Mouse (Mus musculus) heart, adult 9 months (tissue): ENCODE results near the gene 4933402D24Rik.

Experiments used
- DNase-seq, 2 experiments: peaks; one replicate each; pipeline ENCODE4 v3.0.0; 2022; ENCODE audit warnings: low spot score in 2 of 2

Gene 4933402D24Rik

GRCm38 (mm10) chr1:63769167-63769566 is at the start of gene 4933402D24Rik:
4933402D24Rik (minus strand) TSS chr1:63769267.
- DNase-seq = no peak

DNA sequence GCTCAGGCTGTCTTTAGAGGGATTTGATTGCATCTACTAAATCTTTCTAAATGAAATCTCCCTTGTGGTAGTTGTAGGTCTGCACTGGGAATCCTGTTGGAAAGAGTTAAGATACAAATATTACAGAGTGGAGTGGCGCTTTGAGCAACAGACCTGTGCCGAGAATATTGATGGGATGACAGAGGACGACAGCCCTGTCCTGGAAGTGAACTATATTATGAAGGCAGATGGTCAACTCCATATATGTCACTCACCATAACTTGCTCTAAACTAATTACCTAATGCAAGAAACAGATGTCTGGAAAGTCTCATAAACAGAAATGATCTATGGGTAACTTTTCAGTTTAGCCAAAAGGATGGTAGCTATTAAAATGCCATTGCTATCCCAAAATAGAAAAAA is 39.5 kb upstream of the 4933402D24Rik start:
- DNase-seq = no peak

- no peak for DNase-seq
Measured at GRCm38 (mm10) chr1:63805095-63805494, 36.0 kb upstream of the 4933402D24Rik start.

- DNase-seq = no peak
Measured at GRCm38 (mm10) chr1:63794326-63794725, 25.3 kb upstream of the 4933402D24Rik start.

GRCm38 (mm10) chr1:63776902-63777630 is 8.0 kb upstream of the 4933402D24Rik start:
- no peak for DNase-seq

DNA sequence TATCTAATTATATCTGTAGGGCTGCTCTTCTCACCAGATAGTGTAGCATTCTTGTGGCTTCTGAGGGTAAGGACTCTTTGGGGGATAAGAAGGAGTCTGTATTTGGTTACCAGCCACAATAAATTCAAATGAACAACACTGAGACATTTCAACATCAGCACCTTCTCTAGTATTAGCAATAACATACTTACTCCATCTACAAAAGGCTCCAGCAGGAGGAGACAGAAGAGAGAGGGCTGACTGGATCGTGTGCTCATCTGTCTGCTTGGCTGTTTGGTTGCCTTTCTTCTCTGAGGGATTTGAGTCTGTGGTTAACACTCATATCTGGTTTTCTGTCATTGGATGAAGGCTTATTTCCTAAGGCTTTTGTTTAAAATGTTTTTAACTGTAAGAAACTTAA is 7.3 kb upstream of the 4933402D24Rik start:
- no peak for DNase-seq

GRCm38 (mm10) chr1:63770309-63770708 is 1.2 kb upstream of the 4933402D24Rik start:
- no peak for DNase-seq

DNA sequence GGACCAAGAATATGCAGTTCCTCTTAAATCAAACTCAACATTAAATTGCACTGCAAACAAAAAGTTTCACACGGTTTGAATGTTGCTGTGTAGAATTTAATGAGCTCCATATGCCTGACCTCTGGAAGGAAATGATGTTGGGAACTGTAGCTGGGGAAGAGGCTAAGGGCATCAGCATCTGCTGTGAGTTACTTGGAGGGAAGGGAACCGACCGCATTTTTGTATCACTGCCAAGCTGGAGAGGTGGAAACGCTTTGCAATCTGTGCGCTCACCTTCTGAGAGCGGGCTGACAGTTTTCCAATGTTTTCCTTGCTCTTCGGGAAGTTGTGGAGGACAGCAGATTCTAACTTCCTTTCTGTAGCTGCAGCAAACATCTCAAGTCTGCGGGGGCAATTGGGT is 955 bp downstream of the 4933402D24Rik start:
- DNase-seq = no peak

- DNase-seq = no peak
Measured at GRCm38 (mm10) chr1:63764395-63764794, 4.7 kb downstream of the 4933402D24Rik start.

DNA sequence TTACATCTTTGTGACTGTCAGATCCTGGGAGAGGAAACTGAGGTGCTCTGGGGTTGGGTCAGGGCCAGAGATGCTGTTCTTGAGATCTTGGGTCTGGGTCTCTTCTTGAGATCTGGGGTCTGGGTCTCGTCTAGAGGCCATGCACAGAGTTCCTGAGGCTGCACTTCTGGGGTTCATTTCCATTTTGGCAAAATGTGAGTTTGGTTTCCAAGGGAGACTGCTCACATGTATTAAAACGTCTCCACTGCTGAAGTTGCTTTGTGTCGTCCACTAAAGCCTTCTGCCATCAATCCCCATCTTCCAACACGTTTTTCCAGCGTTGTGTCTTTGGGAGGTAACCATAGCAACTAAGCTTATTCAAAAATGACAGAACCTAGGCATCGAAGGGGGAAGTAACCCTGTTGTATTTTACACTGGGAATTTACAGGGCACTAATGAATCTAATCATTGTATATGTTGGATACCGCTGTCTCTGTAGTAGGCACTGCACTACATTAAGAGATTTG is 5.1 kb downstream of the 4933402D24Rik start:
- DNase-seq = no peak

- DNase-seq = peak; percentile 7 to 19
Measured at GRCm38 (mm10) chr1:63763212-63763694, 5.8 kb downstream of the 4933402D24Rik start.

DNA sequence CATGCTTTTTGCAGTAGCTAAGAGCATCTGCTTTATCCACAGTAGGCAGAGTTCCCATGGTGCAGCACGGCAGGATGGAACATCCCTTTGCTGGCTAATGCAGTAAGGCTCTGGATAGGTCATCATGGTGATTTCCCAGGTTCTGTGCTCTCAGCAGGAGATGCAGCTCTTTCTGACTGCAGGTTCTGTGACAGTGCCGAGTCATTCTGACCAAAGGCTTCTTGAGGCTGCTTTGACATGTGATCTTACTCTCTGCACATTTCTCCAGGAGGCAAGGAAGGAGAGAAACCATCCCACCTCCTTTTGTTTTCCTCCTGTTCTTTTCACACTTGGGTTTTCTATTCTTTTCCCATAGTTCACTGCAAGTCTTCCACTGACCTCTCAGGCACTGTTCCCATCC is 13.1 kb downstream of the 4933402D24Rik start:
- DNase-seq = no peak

DNA sequence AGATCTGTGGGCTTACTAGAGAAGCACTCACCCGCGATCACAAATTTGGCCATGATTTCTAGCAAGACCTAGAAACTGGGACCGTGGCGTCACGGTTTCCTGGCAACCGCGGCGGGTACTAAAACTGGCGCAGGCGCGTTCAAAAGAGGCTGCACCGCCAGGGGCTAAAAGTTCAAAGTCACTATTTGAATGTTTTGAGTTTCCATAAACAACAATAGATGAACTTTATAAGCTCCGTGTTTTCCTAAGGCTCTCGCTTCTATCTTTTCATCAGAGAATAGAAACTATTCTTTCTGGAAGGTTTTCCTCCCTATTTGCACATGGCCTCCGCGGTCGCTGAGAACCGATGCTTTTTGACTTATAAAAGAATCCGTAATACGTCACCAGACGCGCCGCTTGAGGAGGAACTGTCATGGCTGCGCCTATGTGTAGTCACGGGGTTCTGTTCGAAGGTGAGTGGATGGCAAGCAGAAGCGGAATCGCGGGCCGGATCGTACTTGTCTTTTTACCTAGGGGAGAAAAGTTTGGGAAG is 38.8 kb downstream of the 4933402D24Rik start, which contains the start of the genes Mdh1b and Fastkd2:
TSS of gene Mdh1b (minus strand) at position 79 of the 532 bp plus-strand sequence.
TSS of gene Fastkd2 (plus strand) at position 375 of the 532 bp plus-strand sequence.
- peak; percentile 90 to 94 for DNase-seq

GRCm38 (mm10) chr1:63729796-63730195 is 39.3 kb downstream of the 4933402D24Rik start:
- no peak for DNase-seq

DNA sequence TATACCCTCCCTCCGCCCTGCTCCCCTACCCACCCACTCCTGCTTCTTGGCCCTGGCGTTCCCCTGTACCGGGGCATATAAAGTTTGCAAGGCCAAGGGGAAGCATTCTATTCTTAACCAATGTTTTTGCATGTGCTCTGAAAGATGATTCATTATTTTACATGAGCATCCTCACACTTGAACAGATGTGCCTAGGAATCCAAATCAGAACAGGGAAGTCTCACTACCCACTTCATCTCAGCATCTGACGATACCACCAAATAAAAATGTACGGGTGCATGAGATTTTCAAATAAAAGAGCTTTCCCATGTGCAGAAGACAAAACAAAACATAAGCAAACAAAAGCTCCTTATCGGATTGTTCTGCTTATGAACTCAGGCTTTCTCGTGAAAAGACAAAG is 48.9 kb downstream of the 4933402D24Rik start:
- DNase-seq = no peak

DNA sequence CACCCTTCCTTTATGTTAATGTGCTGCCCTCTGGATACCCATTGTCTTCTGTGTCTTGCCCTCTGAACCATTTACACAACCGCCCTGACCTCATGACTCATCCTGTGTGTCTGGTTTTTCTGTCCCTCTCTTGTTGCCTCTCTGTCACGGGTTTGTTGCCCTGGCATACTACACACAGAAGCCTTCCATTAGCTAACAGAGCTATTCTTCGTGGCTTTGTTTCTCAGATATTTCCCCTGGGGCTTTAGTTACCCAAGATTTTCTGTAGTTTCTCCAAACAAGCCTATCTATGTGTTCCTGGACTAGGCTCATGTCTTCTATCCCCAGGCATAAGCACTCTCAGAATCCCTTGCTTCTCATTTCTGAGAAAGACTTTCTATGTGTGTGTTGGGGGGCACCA is 60.2 kb downstream of the 4933402D24Rik start:
- no peak for DNase-seq

GRCm38 (mm10) chr1:63705733-63706132 is 63.3 kb downstream of the 4933402D24Rik start:
- no peak for DNase-seq
